Mouse (Mus musculus): Measurements from ENCODE around the gene Asb18.

The Asb18 gene

DNA sequence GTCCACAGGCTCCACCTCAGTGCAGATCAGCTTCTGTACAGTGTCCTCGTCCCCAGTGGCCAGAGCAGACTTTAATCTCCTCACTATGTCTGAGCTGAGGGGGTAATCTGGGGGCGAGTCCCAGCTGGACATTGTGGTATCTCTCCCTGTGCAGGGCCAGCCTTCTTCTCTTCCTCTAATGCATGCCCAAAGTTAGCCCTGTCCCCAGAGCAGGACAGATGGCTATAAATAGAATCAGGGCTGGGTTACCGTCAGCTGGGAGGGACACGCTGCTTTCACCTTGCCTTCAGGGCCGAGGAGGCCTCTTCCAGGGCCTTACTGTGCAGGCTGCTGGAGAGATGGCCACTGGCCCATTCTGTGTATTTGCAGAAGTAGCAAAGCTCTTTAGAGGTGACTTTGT lies at the start of gene Asb18:
TSS of gene Asb18 (minus strand) at position 221 of the 400 bp plus-strand sequence.
- DNase-seq (ENCODE audit: low read depth): no peak

DNA sequence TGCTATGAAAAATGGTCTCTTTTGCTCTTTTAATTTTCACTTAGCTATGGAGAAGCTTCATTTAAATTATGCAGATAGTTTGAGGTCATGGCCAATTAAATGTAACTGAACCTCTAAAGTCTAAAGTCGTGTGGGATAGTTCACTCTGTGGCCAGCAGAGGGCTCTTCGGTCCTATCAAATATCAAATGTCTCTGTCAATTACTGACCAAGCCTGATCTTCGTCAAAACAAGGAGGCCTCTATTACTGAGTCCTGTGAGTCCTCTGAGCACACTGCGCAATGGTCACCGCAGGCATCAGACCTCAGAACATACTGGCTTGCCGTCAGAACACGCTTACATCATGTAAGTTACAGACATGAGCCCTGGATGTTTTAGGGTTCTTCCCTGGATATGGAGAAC lies 46.1 kb upstream of the Asb18 start:
- DNase-seq (ENCODE audit: low read depth): peak; percentile 22

DNA sequence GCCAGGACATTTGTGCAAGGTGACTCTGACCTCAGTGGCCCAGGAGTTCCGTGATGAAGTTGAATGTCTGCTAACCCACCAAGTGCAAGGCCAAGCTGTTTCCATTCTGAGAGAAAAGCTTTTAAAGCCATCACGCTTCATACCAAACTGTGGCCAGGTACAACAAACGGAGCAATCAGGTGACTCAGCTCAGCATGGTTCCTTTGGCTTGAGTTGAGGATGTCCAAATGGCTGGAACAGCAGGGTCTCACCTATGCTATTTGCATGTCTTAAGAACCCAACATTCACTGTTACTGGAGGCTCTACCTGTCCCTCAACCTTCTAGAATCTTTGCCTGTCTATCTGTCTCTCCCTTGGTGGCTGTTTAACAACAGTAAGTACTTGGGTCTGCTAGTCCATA lies 45.6 kb upstream of the Asb18 start:
- no peak for DNase-seq (ENCODE audit: low read depth)

- DNase-seq (ENCODE audit: low read depth): no peak
Measured at GRCm38 (mm10) chr1:90054991-90055390, 40.5 kb upstream of the Asb18 start.

DNA sequence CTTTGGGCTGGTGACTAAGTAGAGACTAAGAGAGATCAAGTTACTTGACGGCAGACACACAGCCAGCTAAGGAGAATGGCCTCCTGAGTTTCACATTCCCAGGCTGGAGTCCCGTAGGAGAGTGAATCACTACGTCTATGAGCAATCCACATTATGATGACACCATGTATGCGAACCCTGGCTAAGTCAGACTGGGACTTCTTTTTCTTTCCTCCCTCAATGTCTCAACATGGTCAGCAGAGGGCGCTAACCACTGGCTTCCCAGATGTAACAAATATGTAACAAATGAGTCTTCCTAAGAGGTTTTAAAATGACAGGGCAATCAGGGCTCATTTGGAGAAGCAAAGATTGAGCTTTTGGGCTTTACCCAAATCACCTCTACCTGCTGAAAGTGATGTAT lies 36.9 kb upstream of the Asb18 start:
- peak; percentile 48 for DNase-seq (ENCODE audit: low read depth)

DNA sequence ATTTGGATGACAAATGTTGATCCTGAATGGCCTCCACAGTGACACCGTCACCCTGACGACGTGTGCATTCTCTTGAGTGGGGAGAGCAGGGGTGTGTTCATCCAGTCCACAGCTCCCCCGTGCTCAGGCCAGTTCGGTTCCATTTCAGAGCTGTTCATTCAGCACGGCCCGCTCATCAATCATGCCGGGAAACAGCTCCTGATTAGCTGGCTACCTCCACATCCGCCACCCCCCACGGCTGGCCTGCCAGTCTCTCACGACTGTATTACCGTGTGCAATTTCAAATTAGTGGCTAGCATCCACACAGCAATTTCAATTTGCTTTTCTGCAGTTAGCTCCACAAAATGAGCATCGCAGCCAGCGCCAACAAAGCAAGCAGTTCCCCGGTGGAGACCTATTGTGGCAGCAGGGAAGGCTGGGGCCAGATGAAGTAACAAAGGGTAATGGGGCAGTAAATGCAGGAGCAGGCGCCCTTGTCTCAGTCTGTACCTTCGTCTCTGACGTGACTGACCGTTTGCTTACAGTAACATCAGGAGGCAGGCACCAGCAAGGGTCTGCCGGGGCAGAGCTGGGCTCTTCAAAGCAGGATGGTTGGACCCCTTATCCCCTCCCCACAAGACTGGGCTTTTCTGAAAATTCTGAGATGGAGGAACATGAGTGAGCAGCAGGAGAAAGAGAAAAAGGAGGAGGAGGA lies 35.7 kb upstream of the Asb18 start:
- no peak for DNase-seq (ENCODE audit: low read depth)

- DNase-seq (ENCODE audit: low read depth): no peak
Measured at GRCm38 (mm10) chr1:90028305-90028704, 13.8 kb upstream of the Asb18 start.

GRCm38 (mm10) chr1:90026945-90027344 lies 12.5 kb upstream of the Asb18 start:
- no peak for DNase-seq (ENCODE audit: low read depth)

DNA sequence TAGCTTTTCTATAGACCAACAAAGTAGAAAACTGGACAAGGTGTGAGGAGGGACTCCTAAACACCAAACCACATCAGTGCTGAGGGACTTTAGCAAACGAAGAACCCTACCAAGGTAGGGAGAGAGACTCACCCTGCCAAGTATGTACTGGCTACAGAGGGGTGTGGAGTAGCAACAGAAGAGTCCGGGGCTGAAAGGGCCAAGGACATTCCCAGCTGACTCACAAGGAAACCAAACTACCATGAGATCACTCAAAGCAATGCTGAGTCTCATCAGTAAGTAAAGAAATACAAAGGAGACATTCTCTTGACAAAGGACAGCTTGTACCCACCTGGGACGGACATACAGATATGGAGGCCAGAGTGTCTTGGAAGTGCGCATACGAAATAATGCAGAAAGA lies 5.9 kb upstream of the Asb18 start:
- no peak for DNase-seq (ENCODE audit: low read depth)

- DNase-seq (ENCODE audit: low read depth): no peak
Measured at GRCm38 (mm10) chr1:90018071-90018470, 3.6 kb upstream of the Asb18 start.

DNA sequence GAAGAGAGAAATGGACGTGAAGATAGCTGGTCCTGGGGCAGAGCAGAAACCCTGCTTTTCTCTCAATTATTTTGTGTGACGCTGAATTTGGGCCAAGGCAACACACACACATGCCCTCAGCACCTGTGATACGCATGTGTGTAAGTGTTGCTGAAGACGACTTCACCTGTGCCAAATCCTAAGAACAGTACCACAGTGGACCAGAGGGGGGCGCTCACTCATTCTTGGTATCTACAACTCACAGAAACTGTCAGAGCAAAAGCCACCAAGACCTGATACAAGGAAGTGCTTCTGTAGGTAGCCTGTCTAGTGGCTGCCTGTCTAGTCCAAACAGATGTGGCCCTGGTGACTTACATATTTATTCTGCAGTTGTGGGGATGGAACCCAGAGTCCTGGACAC lies 1.2 kb downstream of the Asb18 start:
- DNase-seq (ENCODE audit: low read depth): no peak

- peak; percentile 10 for DNase-seq (ENCODE audit: low read depth)
Measured at GRCm38 (mm10) chr1:90012850-90013249, 1.6 kb downstream of the Asb18 start.

- no peak for DNase-seq (ENCODE audit: low read depth)
Measured at GRCm38 (mm10) chr1:90012168-90012567, 2.3 kb downstream of the Asb18 start.

DNA sequence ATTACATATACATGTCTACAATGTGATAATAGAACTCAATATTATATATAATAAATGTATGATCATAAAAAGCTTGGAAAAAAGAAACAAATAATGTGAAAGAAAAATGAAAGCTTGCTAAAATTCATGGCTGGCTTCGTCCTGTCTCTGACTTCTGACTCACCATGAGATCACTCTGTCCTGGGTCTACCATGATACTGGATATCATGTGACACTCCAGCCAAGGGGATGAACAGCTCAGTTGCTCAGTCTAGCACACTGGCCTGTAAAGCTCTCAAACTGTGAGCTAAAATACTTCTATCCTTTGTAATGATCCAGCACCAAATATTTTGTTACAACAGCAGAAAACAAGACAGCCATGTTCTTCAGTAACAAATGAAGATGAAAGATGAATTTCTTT lies 4.4 kb downstream of the Asb18 start:
- no peak for DNase-seq (ENCODE audit: low read depth)

DNA sequence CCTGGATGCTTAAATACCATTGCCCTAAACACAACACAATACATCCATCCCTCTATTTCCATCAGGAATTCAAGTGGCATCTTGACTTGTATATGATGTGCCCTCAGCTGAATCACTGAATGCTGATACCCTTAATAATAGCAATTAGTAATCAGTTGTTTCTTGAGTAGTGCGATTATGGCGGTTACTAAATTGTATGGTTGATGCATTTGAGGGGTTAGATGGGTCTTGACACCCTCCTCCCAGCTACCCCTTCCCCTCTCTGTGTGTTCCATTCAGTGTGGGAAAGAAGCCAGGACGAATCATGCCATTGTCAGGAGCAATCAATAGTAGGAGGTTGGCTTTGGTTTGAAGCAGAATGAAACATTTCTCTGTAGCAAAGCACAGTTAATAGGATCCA lies 5.3 kb downstream of the Asb18 start:
- no peak for DNase-seq (ENCODE audit: low read depth)

GRCm38 (mm10) chr1:90006666-90007065 lies 7.8 kb downstream of the Asb18 start:
- DNase-seq (ENCODE audit: low read depth): no peak

DNA sequence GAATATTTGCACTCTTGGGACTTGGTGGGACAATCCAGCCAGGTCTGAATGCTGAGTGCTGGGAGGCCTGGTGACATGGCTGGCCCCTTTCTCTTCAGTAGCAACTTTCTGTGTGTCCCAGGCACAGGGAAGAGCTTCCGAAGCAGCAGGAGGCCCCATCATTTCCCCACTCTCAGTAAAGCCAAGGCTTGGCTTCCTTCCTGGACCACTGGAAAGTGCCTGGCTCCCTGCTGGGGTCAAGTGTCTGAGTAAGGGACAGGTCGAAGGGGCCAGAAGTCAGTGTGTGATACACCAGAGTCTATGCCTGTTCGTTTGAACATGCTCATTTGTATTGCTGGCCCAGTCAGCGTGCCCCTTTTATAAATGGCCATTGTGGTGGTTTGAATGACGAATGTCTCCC lies 13.5 kb downstream of the Asb18 start:
- DNase-seq (ENCODE audit: low read depth): no peak

DNA sequence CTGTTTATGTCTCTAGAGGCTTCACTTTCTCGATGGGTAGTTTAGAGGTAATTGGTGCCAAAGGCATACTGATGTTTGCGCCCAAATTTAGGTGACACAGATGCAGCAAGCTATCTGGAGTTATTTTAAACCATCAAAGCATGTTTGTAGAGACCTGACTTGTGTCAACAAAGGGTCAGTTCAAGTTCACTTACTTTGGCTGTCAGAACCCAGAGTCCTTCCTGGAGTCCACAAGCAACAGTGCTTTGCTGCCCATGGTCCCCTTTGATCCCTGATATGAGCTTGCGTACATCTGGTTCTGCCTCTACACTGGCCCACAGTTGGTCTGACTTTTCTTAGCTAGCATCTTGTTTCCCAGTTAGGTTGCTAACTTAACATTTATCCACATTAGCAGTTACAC lies 14.6 kb downstream of the Asb18 start:
- no peak for DNase-seq (ENCODE audit: low read depth)

GRCm38 (mm10) chr1:89998696-89999095 lies 15.8 kb downstream of the Asb18 start:
- DNase-seq (ENCODE audit: low read depth): no peak

DNA sequence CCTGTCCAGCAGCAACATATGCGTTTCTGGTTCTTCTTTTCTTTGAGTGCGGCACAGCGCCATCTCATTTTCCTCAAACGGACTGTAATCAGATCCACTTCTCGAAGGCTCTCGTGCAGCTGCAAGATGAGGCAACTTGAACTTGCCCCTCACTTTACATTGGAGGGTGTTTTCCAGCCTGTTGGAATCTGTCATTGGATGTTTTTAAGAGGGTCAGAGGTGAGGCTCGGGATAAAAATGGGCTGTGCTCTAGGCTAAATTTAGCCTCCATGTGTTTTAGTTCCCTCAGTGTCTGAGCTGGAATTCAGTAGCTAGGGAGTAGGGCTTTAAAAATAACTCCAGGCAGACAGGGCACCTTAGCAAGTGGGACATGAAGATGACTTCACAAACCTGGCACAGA lies 16.4 kb downstream of the Asb18 start:
- DNase-seq (ENCODE audit: low read depth): no peak

GRCm38 (mm10) chr1:89992256-89992655 lies 22.2 kb downstream of the Asb18 start:
- no peak for DNase-seq (ENCODE audit: low read depth)

GRCm38 (mm10) chr1:89977261-89977660 lies 37.2 kb downstream of the Asb18 start:
- no peak for DNase-seq (ENCODE audit: low read depth)

DNA sequence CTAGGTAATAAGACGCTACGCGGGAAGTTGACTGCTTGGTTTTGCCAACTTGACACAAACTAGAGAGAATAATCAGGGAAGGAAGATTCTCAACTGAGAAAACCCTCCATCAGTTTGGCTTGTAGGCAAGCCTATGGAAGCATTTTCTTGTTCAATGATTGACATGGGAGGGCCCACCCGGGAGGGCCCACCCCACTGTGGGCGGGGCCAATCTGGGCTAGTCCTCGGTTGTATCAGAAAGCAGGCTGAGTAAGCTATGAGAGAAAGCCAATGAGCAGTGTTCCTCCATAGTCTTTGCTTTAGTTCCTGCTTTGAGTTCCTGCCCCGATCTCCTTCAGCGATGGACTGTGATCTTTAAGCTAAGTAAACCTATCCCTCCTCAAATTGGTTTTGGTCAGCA lies 38.1 kb downstream of the Asb18 start:
- DNase-seq (ENCODE audit: low read depth): no peak

- no peak for DNase-seq (ENCODE audit: low read depth)
Measured at GRCm38 (mm10) chr1:89974541-89974940, 39.9 kb downstream of the Asb18 start.

GRCm38 (mm10) chr1:89971848-89972247 lies 42.6 kb downstream of the Asb18 start:
- no peak for DNase-seq (ENCODE audit: low read depth)

All from c-Kit-positive CD71-negative TER-119-negative erythroid progenitor cells, embryonic 14.5 days (primary cell).